Mouse (Mus musculus): ENCODE data around the gene Slc25a44. TPM values are rescaled to one million over a fixed set of nuclear protein-coding genes. Genes with fewer than 3 reads are reported as not detected.

Slc25a44 gene
- polyA plus RNA-seq, 1 experiment from 2014 or later = 14.8 TPM

- ATAC-seq (replicated peaks; ENCODE audit: insufficient number of reproducible peaks, low FRiP score, low TSS enrichment) = no peak
- WGBS (ENCODE audit: insufficient replicate concordance) = 40% methylated on average over 12 of the region's 12 CpGs
- peaks cover 31% of the 10 kb centered on the region for H3K27me3 ChIP-seq (ENCODE audit: control insufficient read depth, insufficient read depth, low read length)
- H3K27ac ChIP-seq (ENCODE audit: low read depth, low read length) = no peak within 1 kb of the TSS
- H3K4me3 ChIP-seq (ENCODE audit: low read depth, low read length) = no peak within 1 kb of the TSS
- H3K4me2 ChIP-seq = no peak within 1 kb of the TSS
- no peak within 1 kb of the TSS for H3K9ac ChIP-seq (ENCODE audit: low read depth, low read length)
- H3K4me1 ChIP-seq (ENCODE audit: control insufficient read depth, insufficient read depth, low read length) = no peaks in the 10 kb centered on the region
- no peaks in the 10 kb centered on the region for H3K36me3 ChIP-seq (ENCODE audit: control insufficient read depth, insufficient read depth, low read length)
- no peaks in the 10 kb centered on the region for H3K9me3 ChIP-seq (replicated peaks; ENCODE audit: control insufficient read depth, low read length)
These were observed 36.2 kb upstream of the Slc25a44 start, which contains the start of gene Sema4a for GRCm38 (mm10) chr3:88460983-88461696. Sema4a (minus strand) TSS chr3:88461182.

- Histone ChIP-seq H3K4me3 (ENCODE audit: low read depth, low read length) (no peak overlapping the region), H3K27ac (ENCODE audit: low read depth, low read length) (no peak overlapping the region), H3K9ac (ENCODE audit: low read depth, low read length) (no peak overlapping the region), H3K4me1 (ENCODE audit: control insufficient read depth, insufficient read depth, low read length) (no peaks in the 10 kb centered on the region), H3K27me3 (ENCODE audit: control insufficient read depth, insufficient read depth, low read length) (peaks cover 32% of the 10 kb centered on the region), H3K9me3 (replicated peaks; ENCODE audit: control insufficient read depth, low read length) (no peaks in the 10 kb centered on the region), H3K4me2 (no peak overlapping the region), H3K36me3 (ENCODE audit: control insufficient read depth, insufficient read depth, low read length) (no peaks in the 10 kb centered on the region)
- ATAC-seq (replicated peaks; ENCODE audit: insufficient number of reproducible peaks, low FRiP score, low TSS enrichment) = no peak
- 70% methylated on average over 5 of the region's 5 CpGs for WGBS (ENCODE audit: insufficient replicate concordance)
These were observed 35.1 kb upstream of the Slc25a44 start for GRCm38 (mm10) chr3:88460029-88460428.

DNA sequence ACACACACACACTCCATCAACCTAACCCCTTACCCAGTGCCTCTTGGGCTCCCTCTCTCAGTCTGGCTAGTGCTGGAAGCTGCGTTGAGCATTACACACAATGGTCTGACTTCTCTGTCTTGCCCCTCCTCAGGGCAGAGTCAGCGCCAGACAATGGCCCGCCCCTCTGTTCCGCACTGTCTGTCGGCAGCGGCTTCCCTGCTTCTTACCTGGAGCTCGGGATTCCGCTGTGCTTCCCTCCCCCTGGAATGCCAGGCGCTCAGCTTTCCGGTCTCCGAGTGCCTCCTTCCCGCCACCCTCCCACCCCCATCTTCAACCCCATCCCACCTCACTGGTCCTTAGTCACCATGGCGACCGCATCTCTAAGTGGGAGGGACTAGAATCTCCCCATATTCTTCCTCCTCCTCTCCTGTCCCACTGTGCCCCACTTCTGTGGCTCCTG lies 33.9 kb upstream of the Slc25a44 start:
- no peak overlapping the region for H3K4me3 ChIP-seq (ENCODE audit: low read depth, low read length)
- no peak overlapping the region for H3K9ac ChIP-seq (ENCODE audit: low read depth, low read length)
- peaks cover 41% of the 10 kb centered on the region for H3K27me3 ChIP-seq (ENCODE audit: control insufficient read depth, insufficient read depth, low read length)
- H3K27ac ChIP-seq (ENCODE audit: low read depth, low read length) = no peak overlapping the region
- no peak for ATAC-seq (replicated peaks; ENCODE audit: insufficient number of reproducible peaks, low FRiP score, low TSS enrichment)
- no peaks in the 10 kb centered on the region for H3K4me1 ChIP-seq (ENCODE audit: control insufficient read depth, insufficient read depth, low read length)
- H3K9me3 ChIP-seq (replicated peaks; ENCODE audit: control insufficient read depth, low read length) = no peaks in the 10 kb centered on the region
- 4% methylated on average over 14 of the region's 14 CpGs for WGBS (ENCODE audit: insufficient replicate concordance)
- H3K36me3 ChIP-seq (ENCODE audit: control insufficient read depth, insufficient read depth, low read length) = no peaks in the 10 kb centered on the region
- H3K4me2 ChIP-seq = peak overlapping the region; percentile 24; the same call in 1 of the 2 replicates

- H3K4me3 ChIP-seq (ENCODE audit: low read depth, low read length) = no peak overlapping the region
- H3K9ac ChIP-seq (ENCODE audit: low read depth, low read length) = no peak overlapping the region
- H3K4me2 ChIP-seq = no peak overlapping the region
- no peaks in the 10 kb centered on the region for H3K4me1 ChIP-seq (ENCODE audit: control insufficient read depth, insufficient read depth, low read length)
- WGBS (ENCODE audit: insufficient replicate concordance) = 55% methylated on average over 7 of the region's 7 CpGs
- no peak for ATAC-seq (replicated peaks; ENCODE audit: insufficient number of reproducible peaks, low FRiP score, low TSS enrichment)
- no peaks in the 10 kb centered on the region for H3K9me3 ChIP-seq (replicated peaks; ENCODE audit: control insufficient read depth, low read length)
- H3K27ac ChIP-seq (ENCODE audit: low read depth, low read length) = no peak overlapping the region
- peaks cover 47% of the 10 kb centered on the region for H3K27me3 ChIP-seq (ENCODE audit: control insufficient read depth, insufficient read depth, low read length)
- H3K36me3 ChIP-seq (ENCODE audit: control insufficient read depth, insufficient read depth, low read length) = no peaks in the 10 kb centered on the region
These were observed 32.0 kb upstream of the Slc25a44 start for GRCm38 (mm10) chr3:88456746-88457532.

DNA sequence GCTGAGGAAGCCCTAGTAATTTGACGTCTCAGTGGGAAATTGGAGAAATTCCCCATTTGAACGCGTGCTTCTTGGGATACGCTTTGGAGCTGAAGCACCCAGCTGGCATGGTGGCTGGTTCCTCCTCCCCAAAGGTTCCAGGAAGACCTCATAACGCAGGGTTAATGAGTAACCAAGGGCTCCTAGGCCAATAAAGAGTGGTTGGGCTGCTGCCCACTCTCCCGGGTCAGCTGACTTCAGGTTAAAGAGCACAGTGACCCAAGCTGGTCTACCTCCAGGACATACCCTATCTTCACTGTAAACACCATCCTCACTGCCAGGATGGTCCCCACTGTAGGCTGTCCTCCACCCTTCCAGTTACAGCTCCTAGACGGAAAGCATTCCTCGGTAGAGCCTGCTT lies 31.4 kb upstream of the Slc25a44 start:
- Histone ChIP-seq H3K4me1 (ENCODE audit: control insufficient read depth, insufficient read depth, low read length) (no peaks in the 10 kb centered on the region), H3K27ac (ENCODE audit: low read depth, low read length) (no peak overlapping the region), H3K9me3 (replicated peaks; ENCODE audit: control insufficient read depth, low read length) (no peaks in the 10 kb centered on the region), H3K9ac (ENCODE audit: low read depth, low read length) (no peak overlapping the region), H3K4me2 (no peak overlapping the region), H3K27me3 (ENCODE audit: control insufficient read depth, insufficient read depth, low read length) (peaks cover 52% of the 10 kb centered on the region), H3K4me3 (ENCODE audit: low read depth, low read length) (no peak overlapping the region), H3K36me3 (ENCODE audit: control insufficient read depth, insufficient read depth, low read length) (no peaks in the 10 kb centered on the region)
- 83% methylated on average over 8 of the region's 8 CpGs for WGBS (ENCODE audit: insufficient replicate concordance)
- ATAC-seq (replicated peaks; ENCODE audit: insufficient number of reproducible peaks, low FRiP score, low TSS enrichment) = no peak

- ATAC-seq (replicated peaks; ENCODE audit: insufficient number of reproducible peaks, low FRiP score, low TSS enrichment) = no peak
- WGBS (ENCODE audit: insufficient replicate concordance) = 66% methylated on average over 18 of the region's 18 CpGs
- no peaks in the 10 kb centered on the region for H3K36me3 ChIP-seq (ENCODE audit: control insufficient read depth, insufficient read depth, low read length)
- no peaks in the 10 kb centered on the region for H3K9me3 ChIP-seq (replicated peaks; ENCODE audit: control insufficient read depth, low read length)
- H3K4me2 ChIP-seq = no peak overlapping the region
- H3K9ac ChIP-seq (ENCODE audit: low read depth, low read length) = no peak overlapping the region
- no peak overlapping the region for H3K4me3 ChIP-seq (ENCODE audit: low read depth, low read length)
- H3K4me1 ChIP-seq (ENCODE audit: control insufficient read depth, insufficient read depth, low read length) = no peaks in the 10 kb centered on the region
- H3K27ac ChIP-seq (ENCODE audit: low read depth, low read length) = no peak overlapping the region
- peaks cover 52% of the 10 kb centered on the region for H3K27me3 ChIP-seq (ENCODE audit: control insufficient read depth, insufficient read depth, low read length)
These were observed 30.8 kb upstream of the Slc25a44 start for GRCm38 (mm10) chr3:88455588-88456264.

DNA sequence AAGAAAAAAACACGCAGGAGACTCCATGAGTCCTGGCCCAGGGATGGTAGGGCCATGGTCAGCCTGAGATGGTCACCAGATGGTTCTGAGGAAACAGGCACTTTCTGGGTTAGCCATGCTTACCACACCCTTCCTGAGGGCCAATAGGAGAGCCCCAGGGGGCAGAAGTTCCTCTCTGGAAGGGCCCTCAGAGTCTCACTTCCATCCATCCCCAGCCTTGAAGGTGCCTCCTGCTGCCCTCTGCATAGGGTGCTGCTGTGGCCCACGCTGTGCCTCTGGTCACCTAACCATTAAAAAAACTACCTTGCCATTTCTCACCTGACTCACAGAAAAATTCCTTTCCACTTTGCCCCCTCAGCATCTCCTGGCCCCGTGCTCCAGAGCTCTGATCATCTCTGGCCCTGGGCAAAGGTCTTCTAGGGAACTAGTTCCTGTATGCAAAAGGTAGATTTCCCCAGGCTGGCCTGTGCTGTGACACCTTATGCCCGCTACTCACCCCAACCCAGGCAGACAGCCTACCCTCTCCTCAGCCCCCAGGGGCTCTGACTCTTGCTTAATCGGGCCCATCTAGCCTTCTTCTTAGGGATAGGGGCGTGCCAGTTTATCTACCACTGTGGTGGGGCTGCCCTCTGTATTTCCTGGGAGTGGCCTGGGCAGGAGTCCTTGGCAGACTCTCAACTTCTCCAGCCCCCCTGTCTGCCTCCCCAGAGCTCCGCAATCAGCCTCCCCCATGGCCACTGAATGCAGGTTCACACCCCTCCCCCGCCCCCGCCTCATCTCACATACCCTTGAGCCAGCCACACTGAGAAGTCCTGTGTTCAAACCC lies 30.0 kb upstream of the Slc25a44 start:
- no peak overlapping the region for H3K4me2 ChIP-seq
- no peak overlapping the region for H3K4me3 ChIP-seq (ENCODE audit: low read depth, low read length)
- H3K36me3 ChIP-seq (ENCODE audit: control insufficient read depth, insufficient read depth, low read length) = no peaks in the 10 kb centered on the region
- 35% methylated on average over 9 of the region's 9 CpGs for WGBS (ENCODE audit: insufficient replicate concordance)
- ATAC-seq (replicated peaks; ENCODE audit: insufficient number of reproducible peaks, low FRiP score, low TSS enrichment) = 0 out of 2 replicates have a peak, but pooled peaks have one; percentile 40
- no peak overlapping the region for H3K27ac ChIP-seq (ENCODE audit: low read depth, low read length)
- no peaks in the 10 kb centered on the region for H3K9me3 ChIP-seq (replicated peaks; ENCODE audit: control insufficient read depth, low read length)
- H3K4me1 ChIP-seq (ENCODE audit: control insufficient read depth, insufficient read depth, low read length) = no peaks in the 10 kb centered on the region
- H3K9ac ChIP-seq (ENCODE audit: low read depth, low read length) = no peak overlapping the region
- H3K27me3 ChIP-seq (ENCODE audit: control insufficient read depth, insufficient read depth, low read length) = peaks cover 50% of the 10 kb centered on the region

DNA sequence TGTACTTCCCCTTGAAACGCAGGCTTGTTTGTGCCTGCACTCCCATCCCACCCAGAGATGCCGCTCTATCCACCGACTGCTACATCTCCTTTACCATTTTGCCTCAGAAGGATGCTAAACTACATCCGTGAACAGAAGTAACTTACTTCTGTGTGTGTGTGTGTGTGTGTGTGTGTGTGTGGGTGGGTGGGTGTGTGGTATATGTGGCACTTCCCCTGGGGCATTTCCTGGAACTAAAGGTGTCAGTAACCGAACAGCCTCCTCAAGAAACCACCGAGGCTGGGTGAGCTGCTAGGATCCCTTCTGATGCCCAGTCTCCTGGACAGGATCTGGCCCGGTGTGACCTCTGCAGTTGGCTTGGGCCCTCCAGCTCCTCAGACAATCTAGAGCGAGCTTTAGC lies 29.0 kb upstream of the Slc25a44 start:
- H3K4me1 ChIP-seq (ENCODE audit: control insufficient read depth, insufficient read depth, low read length) = no peaks in the 10 kb centered on the region
- no peak overlapping the region for H3K27ac ChIP-seq (ENCODE audit: low read depth, low read length)
- H3K9ac ChIP-seq (ENCODE audit: low read depth, low read length) = no peak overlapping the region
- H3K4me3 ChIP-seq (ENCODE audit: low read depth, low read length) = no peak overlapping the region
- no peak overlapping the region for H3K4me2 ChIP-seq
- H3K36me3 ChIP-seq (ENCODE audit: control insufficient read depth, insufficient read depth, low read length) = no peaks in the 10 kb centered on the region
- peaks cover 47% of the 10 kb centered on the region for H3K27me3 ChIP-seq (ENCODE audit: control insufficient read depth, insufficient read depth, low read length)
- 72% methylated on average over 8 of the region's 8 CpGs for WGBS (ENCODE audit: insufficient replicate concordance)
- no peak for ATAC-seq (replicated peaks; ENCODE audit: insufficient number of reproducible peaks, low FRiP score, low TSS enrichment)
- no peaks in the 10 kb centered on the region for H3K9me3 ChIP-seq (replicated peaks; ENCODE audit: control insufficient read depth, low read length)

All from heart, embryonic 11.5 days (tissue).